Mouse (Mus musculus): ENCODE data around the gene Tacr3. TPM values are rescaled to one million over a fixed set of nuclear protein-coding genes. Genes with fewer than 3 reads are reported as not detected.

Tacr3 gene
- 0.74 and 0.76 TPM in 2 replicates for polyA plus RNA-seq (2016; fragmentation: Nextera tagmentation; extraction: Ambion mirVana)

- peak within 1 kb of the TSS; percentile 27; the same call in 1 of the 2 replicates for H3K9ac ChIP-seq
- H3K9me3 ChIP-seq = no peaks in the 10 kb centered on the region
- WGBS = under 1% methylated on average over 36 of the region's 36 CpGs
- no peak within 1 kb of the TSS for H3K27ac ChIP-seq
- ATAC-seq (ENCODE audit: low FRiP score) = peak; percentile 62
- no peaks in the 10 kb centered on the region for H3K36me3 ChIP-seq (replicated peaks)
- H3K4me1 ChIP-seq = peaks cover 10% of the 10 kb centered on the region; the same call in 1 of the 2 replicates
- peak within 1 kb of the TSS; percentile 49 for H3K4me3 ChIP-seq (replicated peaks)
- H3K27me3 ChIP-seq = 0 out of 2 replicates have a peak, but pooled peaks cover 12% of the 10 kb centered on the region
- peak within 1 kb of the TSS; percentile 91 for H3K4me2 ChIP-seq
Measured at GRCm38 (mm10) chr3:134828875-134829530, at the start of gene Tacr3. Tacr3 (plus strand) TSS chr3:134829007.

DNA sequence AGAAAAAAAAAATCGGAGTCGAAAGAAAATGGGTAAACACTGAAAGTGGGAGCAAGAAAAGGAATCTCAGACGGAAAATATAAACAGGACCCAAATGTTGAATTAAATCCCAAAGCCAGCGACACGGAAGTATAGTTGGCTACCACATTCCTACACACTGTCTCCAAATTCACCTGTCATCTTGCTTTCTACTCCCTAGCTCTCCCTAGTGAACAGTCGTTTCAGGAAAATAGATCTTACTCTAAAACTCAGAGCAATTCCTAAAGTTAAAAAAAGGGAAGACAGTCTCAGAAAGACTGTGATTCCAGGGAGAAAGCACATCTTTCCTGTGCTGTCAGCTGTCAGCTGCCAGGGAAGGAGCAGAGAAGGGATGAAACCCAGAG, 324 bp upstream of the Tacr3 start:
- H3K4me3 ChIP-seq (replicated peaks) = peak overlapping the region; percentile 49
- H3K27me3 ChIP-seq = 0 out of 2 replicates have a peak, but pooled peaks cover 12% of the 10 kb centered on the region
- no peaks in the 10 kb centered on the region for H3K36me3 ChIP-seq (replicated peaks)
- no peaks in the 10 kb centered on the region for H3K9me3 ChIP-seq
- 57% methylated on average over 6 of the region's 6 CpGs for WGBS
- peak overlapping the region; percentile 27; the same call in 1 of the 2 replicates for H3K9ac ChIP-seq
- no peak for ATAC-seq (ENCODE audit: low FRiP score)
- no peak overlapping the region for H3K27ac ChIP-seq
- H3K4me1 ChIP-seq = peaks cover 10% of the 10 kb centered on the region; the same call in 1 of the 2 replicates
- H3K4me2 ChIP-seq = peak overlapping the region; percentile 91

- ATAC-seq (ENCODE audit: low FRiP score) = peak; percentile 42; the same call in 1 of the 2 replicates
- Histone ChIP-seq H3K27ac (no peak overlapping the region), H3K27me3 (0 out of 2 replicates have a peak, but pooled peaks cover 12% of the 10 kb centered on the region), H3K9ac (peak overlapping the region; percentile 27; the same call in 1 of the 2 replicates), H3K4me1 (peaks cover 10% of the 10 kb centered on the region; the same call in 1 of the 2 replicates), H3K4me3 (replicated peaks) (peak overlapping the region; percentile 49), H3K4me2 (peak overlapping the region; percentile 91), H3K36me3 (replicated peaks) (no peaks in the 10 kb centered on the region), H3K9me3 (no peaks in the 10 kb centered on the region)
- 10% methylated on average over 13 of the region's 13 CpGs for WGBS
Measured at GRCm38 (mm10) chr3:134829531-134829921, 719 bp downstream of the Tacr3 start.

- H3K27me3 ChIP-seq = no peaks in the 10 kb centered on the region
- H3K4me1 ChIP-seq = no peaks in the 10 kb centered on the region
- ATAC-seq (ENCODE audit: low FRiP score) = peak; percentile 84; the same call in 1 of the 2 replicates
- H3K9me3 ChIP-seq = no peaks in the 10 kb centered on the region
- no peaks in the 10 kb centered on the region for H3K36me3 ChIP-seq (replicated peaks)
- no peak overlapping the region for H3K4me2 ChIP-seq
- H3K9ac ChIP-seq = no peak overlapping the region
- H3K27ac ChIP-seq = no peak overlapping the region
- 27% methylated on average over 4 of the region's 4 CpGs for WGBS
- no peak overlapping the region for H3K4me3 ChIP-seq (replicated peaks)
Measured at GRCm38 (mm10) chr3:134851342-134851741, 22.5 kb downstream of the Tacr3 start.

DNA sequence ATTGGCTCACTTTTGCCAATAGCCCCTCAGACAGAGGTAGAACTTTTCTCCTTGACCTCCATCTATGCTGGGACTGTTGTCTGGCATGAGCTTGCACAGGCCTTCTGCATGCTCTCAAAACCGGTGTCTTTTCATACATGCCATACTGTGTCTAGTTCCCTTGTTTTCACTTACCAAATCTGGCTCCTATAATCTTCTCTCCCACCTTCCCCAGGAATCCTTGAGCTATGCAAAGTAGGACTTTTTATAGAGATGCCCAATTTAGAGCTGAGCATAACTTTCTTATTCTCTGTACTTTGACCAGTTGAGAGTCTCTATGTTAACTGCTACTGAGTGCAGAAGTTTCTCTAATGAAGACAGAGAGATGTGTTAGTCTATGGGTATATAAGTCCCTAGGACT, 48.9 kb downstream of the Tacr3 start:
- H3K9ac ChIP-seq = no peak overlapping the region
- H3K4me1 ChIP-seq = no peaks in the 10 kb centered on the region
- H3K27me3 ChIP-seq = no peaks in the 10 kb centered on the region
- 91% methylated on average over 1 of the region's 1 CpGs for WGBS
- ATAC-seq (ENCODE audit: low FRiP score) = no peak
- H3K4me3 ChIP-seq (replicated peaks) = no peak overlapping the region
- no peaks in the 10 kb centered on the region for H3K9me3 ChIP-seq
- H3K4me2 ChIP-seq = no peak overlapping the region
- no peak overlapping the region for H3K27ac ChIP-seq
- no peaks in the 10 kb centered on the region for H3K36me3 ChIP-seq (replicated peaks)

GRCm38 (mm10) chr3:134895831-134896230, 67.0 kb downstream of the Tacr3 start:
- Histone ChIP-seq H3K27me3 (no peaks in the 10 kb centered on the region), H3K27ac (no peak overlapping the region), H3K4me3 (replicated peaks) (no peak overlapping the region), H3K36me3 (replicated peaks) (no peaks in the 10 kb centered on the region), H3K9me3 (no peaks in the 10 kb centered on the region; the same call in 1 of the 2 replicates), H3K4me2 (no peak overlapping the region), H3K9ac (no peak overlapping the region), H3K4me1 (no peaks in the 10 kb centered on the region)
- 81% methylated on average over 2 of the region's 2 CpGs for WGBS
- ATAC-seq (ENCODE audit: low FRiP score) = no peak

DNA sequence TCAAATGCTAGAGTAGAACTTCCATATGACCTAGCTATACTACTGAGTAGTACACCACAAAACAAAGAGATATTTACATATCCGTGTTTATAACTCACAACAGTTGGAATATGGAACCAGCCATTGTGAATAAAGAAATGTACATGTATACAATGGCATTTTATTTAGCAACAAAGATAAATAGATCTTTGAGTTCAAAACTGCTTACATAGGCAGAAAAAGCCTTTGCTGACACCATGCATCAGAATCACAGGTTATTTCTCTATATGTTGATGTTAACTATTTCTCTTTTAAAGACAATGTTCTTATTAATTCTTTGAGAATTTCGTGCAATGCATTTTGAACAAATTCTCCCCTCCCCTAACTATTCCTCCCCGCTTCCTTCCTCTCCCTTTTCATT, 80.1 kb downstream of the Tacr3 start:
- no peak for ATAC-seq (ENCODE audit: low FRiP score)
- H3K27ac ChIP-seq = no peak overlapping the region
- 92% methylated on average over 3 of the region's 3 CpGs for WGBS
- H3K9me3 ChIP-seq = no peaks in the 10 kb centered on the region
- no peak overlapping the region for H3K4me3 ChIP-seq (replicated peaks)
- H3K4me1 ChIP-seq = no peaks in the 10 kb centered on the region
- H3K9ac ChIP-seq = no peak overlapping the region
- H3K4me2 ChIP-seq = no peak overlapping the region
- H3K27me3 ChIP-seq = no peaks in the 10 kb centered on the region
- no peaks in the 10 kb centered on the region for H3K36me3 ChIP-seq (replicated peaks)

DNA sequence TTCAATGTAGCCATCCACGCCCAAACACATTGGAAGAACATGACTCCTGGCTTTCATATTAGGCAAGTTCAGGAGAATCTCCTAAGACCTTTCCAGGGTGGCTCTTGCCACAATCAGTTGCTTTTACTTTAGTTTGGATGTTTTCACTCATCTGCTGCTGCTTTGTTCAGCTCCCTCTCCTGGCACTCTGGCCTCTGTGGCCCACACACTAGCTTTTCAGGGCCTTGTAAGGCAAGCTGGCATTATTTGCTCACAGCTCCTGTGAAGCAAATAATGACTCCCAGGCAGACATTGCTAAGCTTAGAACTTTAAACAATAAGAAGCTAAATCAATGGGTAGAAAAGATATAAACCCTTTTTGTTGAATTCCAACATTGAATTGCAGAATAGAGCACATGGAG, 105.9 kb downstream of the Tacr3 start:
- ATAC-seq (ENCODE audit: low FRiP score) = no peak
- 42% methylated on average over 1 of the region's 1 CpGs for whole genome bisulfite sequencing
- H3K27me3 ChIP-seq = no peaks in the 10 kb centered on the region
- no peak overlapping the region for H3K27ac ChIP-seq
- no peaks in the 10 kb centered on the region for H3K36me3 ChIP-seq (replicated peaks)
- H3K4me1 ChIP-seq = 0 out of 2 replicates have a peak, but pooled peaks cover 4% of the 10 kb centered on the region
- no peak overlapping the region for H3K4me2 ChIP-seq
- no peak overlapping the region for H3K9ac ChIP-seq
- no peaks in the 10 kb centered on the region for H3K9me3 ChIP-seq
- H3K4me3 ChIP-seq (replicated peaks) = no peak overlapping the region

DNA sequence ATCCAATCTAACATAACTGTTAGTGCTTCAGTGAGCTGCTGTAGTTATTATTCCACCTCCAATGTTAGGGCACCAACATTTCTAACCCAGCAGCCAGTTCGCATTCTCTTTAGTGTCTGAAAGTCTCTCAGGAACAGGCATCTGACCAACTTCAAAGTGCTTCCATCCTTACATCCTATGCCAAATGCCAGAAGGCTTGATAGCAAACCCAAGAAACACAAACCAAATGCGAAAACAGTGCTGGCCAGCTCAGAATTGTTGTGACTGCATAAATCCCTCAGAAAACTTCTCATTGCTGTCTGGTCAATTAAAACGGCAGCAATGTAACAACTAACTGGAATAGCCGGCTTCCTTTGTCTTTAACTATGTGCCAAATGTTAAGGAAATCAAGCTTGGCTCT, 106.7 kb downstream of the Tacr3 start:
- no peak for ATAC-seq (ENCODE audit: low FRiP score)
- Histone ChIP-seq H3K27ac (no peak overlapping the region), H3K27me3 (no peaks in the 10 kb centered on the region), H3K9ac (no peak overlapping the region), H3K9me3 (no peaks in the 10 kb centered on the region), H3K4me3 (replicated peaks) (no peak overlapping the region), H3K4me2 (no peak overlapping the region), H3K36me3 (replicated peaks) (no peaks in the 10 kb centered on the region), H3K4me1 (0 out of 2 replicates have a peak, but pooled peaks cover 4% of the 10 kb centered on the region)
- WGBS = 75% methylated on average over 4 of the region's 4 CpGs

DNA sequence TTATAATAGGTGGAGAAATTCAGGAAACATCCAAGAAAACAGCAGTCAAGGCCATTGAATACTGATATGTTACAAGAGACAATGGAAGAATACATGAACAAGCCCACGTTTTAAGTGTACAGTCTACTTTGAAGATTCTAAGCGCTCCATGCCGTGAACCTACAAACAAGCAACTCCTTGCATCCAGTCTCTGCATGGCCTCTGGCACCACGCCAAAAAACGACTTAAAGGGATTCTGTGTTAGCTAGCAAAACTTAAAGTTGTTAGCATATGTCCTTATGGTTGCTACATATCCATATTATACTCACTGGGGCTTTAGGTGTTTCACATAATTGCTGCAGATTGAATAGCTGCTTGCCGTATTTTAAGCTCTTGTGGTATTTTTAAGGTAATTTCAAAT, 134.7 kb downstream of the Tacr3 start:
- H3K9me3 ChIP-seq = no peaks in the 10 kb centered on the region
- no peak for ATAC-seq (ENCODE audit: low FRiP score)

DNA sequence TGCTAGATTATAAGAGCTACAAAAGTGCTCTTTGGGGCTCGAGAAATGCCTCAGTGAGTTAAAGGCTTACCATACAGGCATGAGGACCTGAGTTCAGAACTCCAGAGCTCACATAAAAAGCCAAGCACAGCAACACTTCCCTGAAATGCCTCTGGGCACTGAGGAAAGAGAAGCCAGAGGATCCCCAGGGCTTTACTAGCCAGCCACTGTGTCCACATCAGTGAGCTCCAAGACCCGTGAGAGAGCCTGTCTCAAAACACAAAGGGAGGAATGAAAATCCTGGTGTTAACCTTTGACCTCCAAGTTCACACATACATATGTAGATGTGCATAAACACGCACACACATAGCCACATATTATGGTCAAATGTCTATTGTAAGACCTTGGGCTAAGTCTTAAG, 150.1 kb downstream of the Tacr3 start:
- H3K27me3 ChIP-seq = no peaks in the 10 kb centered on the region
- WGBS = 16% methylated on average over 3 of the region's 3 CpGs
- no peak for ATAC-seq (ENCODE audit: low FRiP score)
- no peak overlapping the region for H3K9ac ChIP-seq
- no peaks in the 10 kb centered on the region for H3K36me3 ChIP-seq (replicated peaks)
- no peak overlapping the region for H3K4me3 ChIP-seq (replicated peaks)
- no peaks in the 10 kb centered on the region; the same call in 1 of the 2 replicates for H3K4me1 ChIP-seq
- H3K9me3 ChIP-seq = no peaks in the 10 kb centered on the region
- no peak overlapping the region for H3K27ac ChIP-seq
- no peak overlapping the region for H3K4me2 ChIP-seq

More for the DNA sequence above, 134.7 kb downstream of the Tacr3 start:
- no peak overlapping the region for H3K27ac ChIP-seq
- no peaks in the 10 kb centered on the region for H3K36me3 ChIP-seq (replicated peaks)
- H3K27me3 ChIP-seq = no peaks in the 10 kb centered on the region
- H3K4me1 ChIP-seq = no peaks in the 10 kb centered on the region
- H3K9ac ChIP-seq = no peak overlapping the region
- no peak overlapping the region for H3K4me2 ChIP-seq
- 64% methylated on average over 6 of the region's 6 CpGs for WGBS
- H3K4me3 ChIP-seq (replicated peaks) = no peak overlapping the region

DNA sequence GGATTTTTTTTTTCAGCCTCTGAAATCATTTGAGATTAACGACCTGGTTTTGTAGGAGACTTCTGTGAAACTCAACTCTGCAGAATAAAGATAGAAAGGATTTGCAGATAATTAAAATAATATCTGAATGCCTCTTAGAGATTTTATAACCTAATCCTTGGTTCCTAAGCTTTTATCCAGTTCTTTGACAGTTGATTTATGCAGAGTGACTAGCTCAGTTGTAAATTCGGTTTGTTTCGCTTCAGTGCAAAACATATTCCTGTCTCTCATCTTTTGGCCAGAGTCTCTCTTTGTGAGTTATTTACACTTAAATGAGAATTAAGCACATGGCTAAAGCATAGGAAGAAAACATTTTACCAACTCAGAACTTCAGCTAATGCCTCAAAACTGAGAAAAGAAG, 151.3 kb downstream of the Tacr3 start:
- Histone ChIP-seq H3K9me3 (no peaks in the 10 kb centered on the region), H3K4me2 (no peak overlapping the region), H3K4me1 (no peaks in the 10 kb centered on the region; the same call in 1 of the 2 replicates), H3K4me3 (replicated peaks) (no peak overlapping the region), H3K36me3 (replicated peaks) (no peaks in the 10 kb centered on the region), H3K9ac (no peak overlapping the region), H3K27me3 (no peaks in the 10 kb centered on the region), H3K27ac (no peak overlapping the region)
- ATAC-seq (ENCODE audit: low FRiP score) = no peak
- 61% methylated on average over 3 of the region's 3 CpGs for WGBS

All from forebrain, embryonic 12.5 days (tissue).